Mouse (Mus musculus): Measurements from ENCODE around the gene Ubald1. TPM values are rescaled to one million over a fixed set of nuclear protein-coding genes. Genes with fewer than 3 reads are reported as not detected.

Ubald1 gene
- polyA plus RNA-seq, 1 experiment: 92.4 TPM

DNA sequence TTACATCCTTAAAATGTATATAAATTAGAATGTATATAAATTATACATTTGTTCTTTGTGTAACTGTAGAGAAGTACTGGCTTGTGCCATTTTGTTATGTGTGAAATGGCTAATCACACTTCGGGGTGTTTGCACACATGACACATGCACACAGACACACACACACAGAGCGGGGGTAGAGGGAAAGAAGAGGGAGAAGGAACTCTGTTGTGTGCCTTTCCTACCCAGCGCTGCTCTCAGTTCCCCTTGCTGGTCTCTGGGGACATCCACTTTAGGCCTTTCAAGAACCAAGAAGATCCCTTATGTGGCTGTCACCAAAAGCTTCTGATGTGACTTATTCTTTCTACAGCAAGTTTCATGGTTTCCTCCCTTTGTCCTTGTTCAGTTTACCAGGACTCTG lies 33.1 kb downstream of the Ubald1 start:
- 77% methylated on average over 3 of the region's 3 CpGs for WGBS
- H3K36me3 ChIP-seq (ENCODE audit: control insufficient read depth, insufficient read depth, low read length): no peaks in the 10 kb centered on the region
- H3K27ac ChIP-seq (ENCODE audit: control insufficient read depth, insufficient read depth, low read length): no peak overlapping the region
- H3K4me1 ChIP-seq (replicated peaks; ENCODE audit: control insufficient read depth, insufficient read depth, low read length): no peaks in the 10 kb centered on the region
- H3K4me3 ChIP-seq (ENCODE audit: control insufficient read depth, insufficient read depth, low read length): no peak overlapping the region
- H3K27me3 ChIP-seq (ENCODE audit: control insufficient read depth, insufficient read depth, low read length): no peaks in the 10 kb centered on the region
- TF ChIP-seq CTCF (IDR thresholded peaks at IDR 0.05; ENCODE audit: borderline replicate concordance, control insufficient read depth, extremely low read depth, insufficient read depth, low read length, poor library complexity) (no peak), POLR2A (IDR thresholded peaks at IDR 0.05; ENCODE audit: control insufficient read depth, extremely low read depth, insufficient read depth, low read length, poor library complexity) (no peak)
- DNase-seq: no peak

GRCm38 (mm10) chr16:4840231-4840630 lies 39.9 kb downstream of the Ubald1 start:
- no peaks in the 10 kb centered on the region for H3K4me1 ChIP-seq (replicated peaks; ENCODE audit: control insufficient read depth, insufficient read depth, low read length)
- H3K36me3 ChIP-seq (ENCODE audit: control insufficient read depth, insufficient read depth, low read length): no peaks in the 10 kb centered on the region
- no peak overlapping the region for H3K27ac ChIP-seq (ENCODE audit: control insufficient read depth, insufficient read depth, low read length)
- no peak overlapping the region for H3K4me3 ChIP-seq (ENCODE audit: control insufficient read depth, insufficient read depth, low read length)
- 84% methylated on average over 8 of the region's 8 CpGs for WGBS
- no peak for TF ChIP-seq CTCF (IDR thresholded peaks at IDR 0.05; ENCODE audit: borderline replicate concordance, control insufficient read depth, extremely low read depth, insufficient read depth, low read length, poor library complexity)
- TF ChIP-seq POLR2A (IDR thresholded peaks at IDR 0.05; ENCODE audit: control insufficient read depth, extremely low read depth, insufficient read depth, low read length, poor library complexity): no peak
- H3K27me3 ChIP-seq (ENCODE audit: control insufficient read depth, insufficient read depth, low read length): no peaks in the 10 kb centered on the region
- no peak for DNase-seq

DNA sequence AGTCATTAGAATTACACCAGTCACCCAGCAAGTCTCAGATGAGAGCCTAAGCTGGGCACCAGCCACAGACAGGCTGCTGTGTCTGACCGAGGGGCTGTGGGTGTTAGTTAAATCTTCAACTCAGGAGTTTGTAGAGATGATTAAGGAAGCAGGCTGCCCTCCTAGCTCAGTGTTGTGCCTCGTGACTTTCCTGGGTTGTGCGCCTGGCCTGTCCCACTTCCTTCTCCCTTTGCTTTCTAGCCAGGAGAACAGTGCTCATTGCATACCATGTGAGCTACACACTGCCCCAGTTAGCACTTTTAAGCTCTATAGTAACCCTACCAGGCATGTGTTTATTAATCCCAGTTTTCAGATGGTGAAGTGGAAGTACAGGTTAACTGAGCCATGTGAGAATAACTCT lies 40.6 kb downstream of the Ubald1 start:
- Histone ChIP-seq H3K27ac (ENCODE audit: control insufficient read depth, insufficient read depth, low read length) (no peak overlapping the region), H3K36me3 (ENCODE audit: control insufficient read depth, insufficient read depth, low read length) (no peaks in the 10 kb centered on the region), H3K27me3 (ENCODE audit: control insufficient read depth, insufficient read depth, low read length) (no peaks in the 10 kb centered on the region), H3K4me3 (ENCODE audit: control insufficient read depth, insufficient read depth, low read length) (no peak overlapping the region), H3K4me1 (replicated peaks; ENCODE audit: control insufficient read depth, insufficient read depth, low read length) (no peaks in the 10 kb centered on the region)
- 71% methylated on average over 3 of the region's 3 CpGs for WGBS
- no peak for DNase-seq
- TF ChIP-seq POLR2A (IDR thresholded peaks at IDR 0.05; ENCODE audit: control insufficient read depth, extremely low read depth, insufficient read depth, low read length, poor library complexity) (no peak), CTCF (IDR thresholded peaks at IDR 0.05; ENCODE audit: borderline replicate concordance, control insufficient read depth, extremely low read depth, insufficient read depth, low read length, poor library complexity) (no peak)

DNA sequence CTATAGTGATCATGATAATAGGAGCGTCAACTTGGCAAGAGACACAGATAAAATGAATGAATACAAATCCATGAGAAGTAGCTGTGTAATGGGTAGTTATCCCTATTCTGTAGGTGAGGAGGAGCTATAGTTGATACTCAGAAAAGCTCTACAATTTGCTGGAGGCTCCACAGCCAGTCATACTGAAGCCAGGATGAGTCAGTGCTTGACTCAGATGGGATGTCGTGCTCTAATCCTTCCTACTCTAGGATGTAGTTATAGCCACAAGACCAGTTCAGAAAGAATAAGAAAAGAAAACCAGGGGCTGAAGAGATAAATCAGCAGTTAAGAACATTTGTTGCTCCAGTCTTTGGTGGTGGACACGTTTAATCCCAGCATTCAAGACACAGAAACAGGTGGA lies 42.5 kb downstream of the Ubald1 start:
- 93% methylated on average over 3 of the region's 3 CpGs for WGBS
- no peak for DNase-seq
- Histone ChIP-seq H3K4me1 (replicated peaks; ENCODE audit: control insufficient read depth, insufficient read depth, low read length) (no peaks in the 10 kb centered on the region), H3K27me3 (ENCODE audit: control insufficient read depth, insufficient read depth, low read length) (no peaks in the 10 kb centered on the region), H3K27ac (ENCODE audit: control insufficient read depth, insufficient read depth, low read length) (no peak overlapping the region), H3K36me3 (ENCODE audit: control insufficient read depth, insufficient read depth, low read length) (no peaks in the 10 kb centered on the region), H3K4me3 (ENCODE audit: control insufficient read depth, insufficient read depth, low read length) (no peak overlapping the region)
- TF ChIP-seq POLR2A (IDR thresholded peaks at IDR 0.05; ENCODE audit: control insufficient read depth, extremely low read depth, insufficient read depth, low read length, poor library complexity) (no peak), CTCF (IDR thresholded peaks at IDR 0.05; ENCODE audit: borderline replicate concordance, control insufficient read depth, extremely low read depth, insufficient read depth, low read length, poor library complexity) (no peak)

GRCm38 (mm10) chr16:4835191-4835590 lies 44.9 kb downstream of the Ubald1 start, which contains the start of gene 4930562C15Rik:
TSS of gene 4930562C15Rik (plus strand) at chr16:4835416.
- no peak for DNase-seq
- Histone ChIP-seq H3K27ac (ENCODE audit: control insufficient read depth, insufficient read depth, low read length) (no peak within 1 kb of the TSS), H3K4me1 (replicated peaks; ENCODE audit: control insufficient read depth, insufficient read depth, low read length) (no peaks in the 10 kb centered on the region), H3K36me3 (ENCODE audit: control insufficient read depth, insufficient read depth, low read length) (no peaks in the 10 kb centered on the region), H3K27me3 (ENCODE audit: control insufficient read depth, insufficient read depth, low read length) (no peaks in the 10 kb centered on the region), H3K4me3 (ENCODE audit: control insufficient read depth, insufficient read depth, low read length) (no peak within 1 kb of the TSS)
- 95% methylated on average over 3 of the region's 3 CpGs for WGBS
- TF ChIP-seq POLR2A (IDR thresholded peaks at IDR 0.05; ENCODE audit: control insufficient read depth, extremely low read depth, insufficient read depth, low read length, poor library complexity) (no peak), CTCF (IDR thresholded peaks at IDR 0.05; ENCODE audit: borderline replicate concordance, control insufficient read depth, extremely low read depth, insufficient read depth, low read length, poor library complexity) (no peak)

- no peaks in the 10 kb centered on the region for H3K4me1 ChIP-seq (replicated peaks; ENCODE audit: control insufficient read depth, insufficient read depth, low read length)
- H3K36me3 ChIP-seq (ENCODE audit: control insufficient read depth, insufficient read depth, low read length): no peaks in the 10 kb centered on the region
- TF ChIP-seq POLR2A (IDR thresholded peaks at IDR 0.05; ENCODE audit: control insufficient read depth, extremely low read depth, insufficient read depth, low read length, poor library complexity) (no peak), CTCF (IDR thresholded peaks at IDR 0.05; ENCODE audit: borderline replicate concordance, control insufficient read depth, extremely low read depth, insufficient read depth, low read length, poor library complexity) (no peak)
- H3K4me3 ChIP-seq (ENCODE audit: control insufficient read depth, insufficient read depth, low read length): no peak overlapping the region
- no peaks in the 10 kb centered on the region for H3K27me3 ChIP-seq (ENCODE audit: control insufficient read depth, insufficient read depth, low read length)
- WGBS: 79% methylated on average over 2 of the region's 2 CpGs
- H3K27ac ChIP-seq (ENCODE audit: control insufficient read depth, insufficient read depth, low read length): no peak overlapping the region
- DNase-seq: no peak
These were observed 46.3 kb downstream of the Ubald1 start for GRCm38 (mm10) chr16:4833858-4834257.
